19 mouse cellular contexts compared by ENCODE assay signal in genomic region chr2:173739107-173739506, GRCm38 (mm10). TPM values are rescaled to one million over a fixed set of nuclear protein-coding genes. Genes with fewer than 3 reads are reported as not detected.
DNase-seq lines count a peak whose midpoint lies in the region; ATAC-seq and TF ChIP-seq lines count a peak whose summit lies in the region.
"Had no signal": no experiment of that assay in that cellular context is flagged by ENCODE, and none has a peak within 500 bp of the region (broad histone marks: within the 10 kb centered on the region; RNA-seq: fewer than 3 reads in every experiment).

No protein-coding gene starts in this region.

- H3K4me3 ChIP-seq in limb, embryonic 13.5 days, result no peak overlapping the region
- no peak overlapping the region for H3K4me3 ChIP-seq in limb, embryonic 10.5 days
- no peak overlapping the region for H3K4me3 ChIP-seq in neural tube, embryonic 15.5 days (replicated peaks)
- peak overlapping the region; percentile 60 for H3K4me3 ChIP-seq in myocyte
- no peak overlapping the region for H3K4me3 ChIP-seq in heart, embryonic 12.5 days

- peaks cover 47% of the 10 kb centered on the region for H3K4me1 ChIP-seq in limb, embryonic 13.5 days
- H3K4me1 ChIP-seq in limb, embryonic 10.5 days, result peaks cover 35% of the 10 kb centered on the region
- peaks cover 48% of the 10 kb centered on the region for H3K4me1 ChIP-seq in neural tube, embryonic 15.5 days
- peaks cover 18% of the 10 kb centered on the region for H3K4me1 ChIP-seq in heart, embryonic 12.5 days (replicated peaks)

- H3K4me2 ChIP-seq in limb, embryonic 13.5 days (replicated peaks), result peak overlapping the region; percentile 86; the same call in 1 of the 2 replicates
- peak overlapping the region; percentile 81 for H3K4me2 ChIP-seq in neural tube, embryonic 15.5 days
- no peak overlapping the region for H3K4me2 ChIP-seq in myocyte (ENCODE audit: low read depth)
- H3K4me2 ChIP-seq in heart, embryonic 12.5 days, result no peak overlapping the region

- WGBS in limb, embryonic 13.5 days, result 96% methylated on average over 7 of the region's 7 CpGs
- 96% methylated on average over 7 of the region's 7 CpGs for WGBS in limb, embryonic 10.5 days
- WGBS in neural tube, embryonic 15.5 days, result 91% methylated on average over 7 of the region's 7 CpGs
- WGBS in heart, embryonic 12.5 days, result 92% methylated on average over 7 of the region's 7 CpGs

- ATAC-seq in limb, embryonic 13.5 days (ENCODE audit: low FRiP score, low read depth), result no peak
- ATAC-seq in neural tube, embryonic 15.5 days (ENCODE audit: low FRiP score), result no peak
- ATAC-seq in granulocyte monocyte progenitor cell, adult 5-6 weeks (replicated peaks; ENCODE audit: poor library complexity, severe bottlenecking), result peak; percentile 64
- no peak for ATAC-seq in heart, embryonic 12.5 days (ENCODE audit: insufficient number of reproducible peaks, low FRiP score)

- TF ChIP-seq POLR2A in myocyte (IDR thresholded peaks at IDR 0.05; ENCODE audit: insufficient read length, low read depth), result no peak

- H3K27ac ChIP-seq in limb, embryonic 13.5 days, result no peak overlapping the region
- H3K27ac ChIP-seq in limb, embryonic 10.5 days, result no peak overlapping the region
- H3K27ac ChIP-seq in neural tube, embryonic 15.5 days (replicated peaks), result no peak overlapping the region
- no peak overlapping the region for H3K27ac ChIP-seq in heart, embryonic 12.5 days (ENCODE audit: poor library complexity, severe bottlenecking)

- peaks cover 5% of the 10 kb centered on the region for H3K36me3 ChIP-seq in limb, embryonic 13.5 days
- H3K36me3 ChIP-seq in limb, embryonic 10.5 days, result peaks cover 18% of the 10 kb centered on the region
- no peaks in the 10 kb centered on the region for H3K36me3 ChIP-seq in neural tube, embryonic 15.5 days
- H3K36me3 ChIP-seq in myocyte (ENCODE audit: control insufficient read depth, insufficient read depth), result no peaks in the 10 kb centered on the region
- H3K36me3 ChIP-seq in heart, embryonic 12.5 days, result peaks cover 10% of the 10 kb centered on the region

- H3K9me3 ChIP-seq in limb, embryonic 13.5 days, result no peaks in the 10 kb centered on the region
- no peaks in the 10 kb centered on the region for H3K9me3 ChIP-seq in limb, embryonic 10.5 days (replicated peaks)
- no peaks in the 10 kb centered on the region for H3K9me3 ChIP-seq in neural tube, embryonic 15.5 days (replicated peaks)
- H3K9me3 ChIP-seq in heart, embryonic 12.5 days (replicated peaks), result no peaks in the 10 kb centered on the region

- H3K9ac ChIP-seq in limb, embryonic 13.5 days, result no peak overlapping the region
- no peak overlapping the region for H3K9ac ChIP-seq in neural tube, embryonic 15.5 days (replicated peaks)
- H3K9ac ChIP-seq in heart, embryonic 12.5 days, result no peak overlapping the region

- no peak for DNase-seq in limb, embryonic 10.5 days (ENCODE audit: low spot score)
- DNase-seq in neural tube, embryonic 10.5 days (ENCODE audit: extremely low spot score, low spot score), result no peak
- DNase-seq: adrenal gland, postnatal 10 days; cerebellum, adult 9-11 months; gastrocnemius, postnatal 25 days; heart, postnatal 36 days; kidney, adult 9 months; layer of hippocampus, postnatal 36 days; right cerebral cortex, adult 18-20 months had no signal

- no peak overlapping the region for H3ac ChIP-seq in myocyte (ENCODE audit: control insufficient read depth, insufficient read length)

- peaks cover 66% of the 10 kb centered on the region for H3K79me2 ChIP-seq in myocyte (ENCODE audit: control insufficient read depth, insufficient read depth)

- no peaks in the 10 kb centered on the region for H3K27me3 ChIP-seq in limb, embryonic 13.5 days
- no peaks in the 10 kb centered on the region for H3K27me3 ChIP-seq in limb, embryonic 10.5 days (ENCODE audit: low read depth, poor library complexity, severe bottlenecking)
- H3K27me3 ChIP-seq in neural tube, embryonic 15.5 days (replicated peaks), result no peaks in the 10 kb centered on the region
- H3K27me3 ChIP-seq in myocyte (ENCODE audit: control insufficient read depth, insufficient read depth, insufficient read length), result no peaks in the 10 kb centered on the region
- no peaks in the 10 kb centered on the region for H3K27me3 ChIP-seq in heart, embryonic 12.5 days (replicated peaks)

TF ChIP-seq in myocyte, 11 proteins besides CTCF, POLR2A, EP300 and RAD21:
- TF ChIP-seq CEBPB (IDR thresholded peaks at IDR 0.05; ENCODE audit: insufficient read depth, poor library complexity, severe bottlenecking), result peak; percentile 70; the same call in 1 of the 2 replicates
- TF ChIP-seq POLR2AphosphoS2 (IDR thresholded peaks at IDR 0.05; ENCODE audit: insufficient read length, low read depth), result no peak

RNA-seq across cellular contexts. Expression of gene Vapb, which starts 1.8 kb away (rescaled TPM):
- polyA plus RNA-seq in limb, embryonic 13.5 days (2015; fragmentation: Nextera tagmentation; extraction: Ambion mirVana), result 10.2 and 11.0 TPM in 2 replicates
- polyA plus RNA-seq in limb, embryonic 10.5 days (2016; fragmentation: Nextera tagmentation; extraction: Ambion mirVana), result 7.6 and 9.0 TPM in 2 replicates
- 16.4 and 19.9 TPM in 2 replicates for polyA plus RNA-seq in neural tube, embryonic 15.5 days (2015; fragmentation: Nextera tagmentation; extraction: Ambion mirVana)
- 8.7 and 19.3 TPM in 2 replicates for total RNA-seq in granulocyte monocyte progenitor cell, adult 5-6 weeks (2014; fragmentation: Nextera tagmentation)
- 62.4 and 90.0 TPM in 2 replicates for total RNA-seq in granulocyte monocyte progenitor cell, adult 5-6 weeks (2017)
- polyA plus RNA-seq in myocyte (2012; fragmentation: generic; extraction: Trizol), result 53.8 TPM
- 10.0 and 10.1 TPM in 2 replicates for polyA plus RNA-seq in heart, embryonic 12.5 days (2016; fragmentation: Nextera tagmentation; extraction: Ambion mirVana)

RNA-seq across cellular contexts. Expression of gene 1700010B08Rik, which starts 19.9 kb away (rescaled TPM):
- polyA plus RNA-seq in limb, embryonic 13.5 days (2015; fragmentation: Nextera tagmentation; extraction: Ambion mirVana), result not detected in 2 replicates
- not detected in 2 replicates for polyA plus RNA-seq in limb, embryonic 10.5 days (2016; fragmentation: Nextera tagmentation; extraction: Ambion mirVana)
- polyA plus RNA-seq in neural tube, embryonic 15.5 days (2015; fragmentation: Nextera tagmentation; extraction: Ambion mirVana), result not detected in 2 replicates
- total RNA-seq in granulocyte monocyte progenitor cell, adult 5-6 weeks (2014; fragmentation: Nextera tagmentation), result not detected in 2 replicates
- total RNA-seq in granulocyte monocyte progenitor cell, adult 5-6 weeks (2017), result not detected in 2 replicates
- 0.05 TPM for polyA plus RNA-seq in myocyte (2012; fragmentation: generic; extraction: Trizol)
- polyA plus RNA-seq in heart, embryonic 12.5 days (2016; fragmentation: Nextera tagmentation; extraction: Ambion mirVana), result not detected in 2 replicates
- total RNA-seq: adrenal gland, postnatal 10 days; gastrocnemius, postnatal 25 days; heart, postnatal 36 days; layer of hippocampus, postnatal 36 days; MEL had no signal
- polyA plus RNA-seq: heart, embryonic 11.5 days; limb, embryonic 11.5 days; lung, embryonic 16.5 days; urinary bladder, adult 2 months had no signal

Comparison
In these comparisons a context has a peak if more than half of its experiments do, and no peak if none do; other contexts are left out.
1. H3K4me2 ChIP-seq: peak in limb, embryonic 13.5 days (single experiment) and neural tube, embryonic 15.5 days (single experiment); none in myocyte (single experiment) and heart, embryonic 12.5 days (single experiment).